Mouse (Mus musculus) left cerebral cortex, adult 11 months (tissue): Measurements from ENCODE around the gene Kcnmb2.
A peak's percentile ranks its signal among the peaks of the same experiment; 100 is the strongest.

ENCODE experiments used
- DNase-seq: peaks from one replicate; pipeline ENCODE4 v3.0.0; 2022; ENCODE audit warnings: low spot score

Gene Kcnmb2

DNA sequence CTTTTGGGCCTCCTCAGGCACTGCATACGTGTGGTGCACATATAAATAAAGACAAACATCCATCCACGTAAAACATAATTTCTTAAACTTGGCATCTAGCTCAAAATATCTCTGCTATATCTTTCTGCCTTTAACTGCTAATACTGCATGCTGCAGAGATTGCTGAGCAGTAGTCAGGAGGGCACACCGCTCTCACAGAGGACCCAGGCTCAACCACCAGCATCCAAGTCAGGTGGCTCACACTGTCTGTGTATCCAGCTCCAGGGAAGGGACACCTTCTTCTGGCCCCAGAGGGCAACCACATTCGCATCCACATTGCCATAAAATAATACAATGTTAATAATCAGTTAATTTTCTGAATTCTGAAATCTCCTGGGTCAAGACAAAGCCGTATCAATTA is 241.9 kb downstream of the Kcnmb2 start:
- DNase-seq = no peak

DNA sequence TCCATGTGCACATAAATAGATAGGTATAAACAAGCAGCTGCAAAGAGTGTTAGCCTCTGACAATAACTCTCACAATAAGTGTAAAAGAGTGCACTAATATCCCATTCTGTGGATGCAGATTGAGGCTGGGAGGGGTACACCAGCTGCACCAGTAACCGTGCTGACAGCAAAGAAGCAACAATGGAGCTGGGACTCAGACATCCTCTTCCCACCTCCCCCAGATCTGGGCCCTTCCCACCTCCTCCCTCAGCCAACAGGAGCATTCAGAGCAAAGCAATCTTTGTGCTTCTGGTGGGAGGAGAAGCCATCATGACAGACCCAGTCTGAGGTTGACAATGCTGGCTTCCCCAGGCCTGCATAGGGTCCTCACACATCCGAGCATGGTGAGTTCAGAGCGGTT is 242.3 kb downstream of the Kcnmb2 start:
- no peak for DNase-seq

DNA sequence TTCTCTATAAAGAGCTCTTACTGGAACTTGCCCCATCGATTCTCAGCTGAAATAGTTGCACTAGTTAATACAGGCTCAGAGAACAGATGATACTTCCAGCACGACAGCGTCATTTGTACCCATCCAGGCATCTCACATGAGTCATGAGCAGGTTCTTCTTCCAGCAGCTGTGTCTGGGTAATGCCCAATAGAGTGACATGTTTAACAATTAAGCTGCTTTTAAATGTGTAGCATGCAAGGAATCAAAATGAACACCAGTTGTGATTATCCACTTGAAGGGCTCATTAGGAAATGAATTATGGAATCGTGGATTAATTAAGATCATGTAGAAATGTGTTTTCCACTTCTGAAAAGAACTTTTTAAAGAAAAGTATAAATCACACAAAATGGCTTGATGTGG is 245.4 kb downstream of the Kcnmb2 start:
- no peak for DNase-seq

DNA sequence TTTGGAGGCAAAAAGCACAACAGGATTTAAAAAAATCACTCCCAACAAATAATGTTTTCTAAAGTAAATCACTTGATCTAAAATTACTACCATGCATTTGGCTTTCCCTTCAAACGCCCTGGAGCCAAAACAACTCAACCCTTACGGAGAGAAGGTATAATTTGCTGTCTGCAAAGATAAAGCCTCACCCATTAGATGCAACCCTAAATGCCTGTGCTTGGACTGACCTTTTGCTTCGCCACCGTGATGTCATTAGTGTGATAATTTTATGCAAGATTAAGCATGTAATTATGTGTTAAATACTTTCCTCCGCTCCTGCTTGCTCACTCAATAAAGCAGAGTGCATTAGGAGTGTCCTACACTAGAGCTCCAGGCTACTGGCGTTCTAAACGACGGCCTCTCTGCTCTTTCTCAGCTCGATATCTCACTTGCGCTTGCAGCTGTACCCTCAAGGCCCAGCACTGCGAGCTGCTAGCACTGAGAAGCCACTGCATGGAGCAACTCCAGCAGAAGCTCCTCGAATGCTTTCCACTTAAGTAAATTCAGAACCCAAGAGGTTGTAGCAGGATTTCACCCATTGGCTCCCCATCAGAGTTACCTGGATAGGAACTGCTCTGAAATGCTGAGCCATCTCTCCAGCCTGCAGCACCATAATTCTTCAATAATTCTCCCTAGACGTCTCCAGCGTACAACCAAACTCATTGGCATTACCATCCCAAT is 247.7 kb downstream of the Kcnmb2 start:
- DNase-seq = no peak

DNA sequence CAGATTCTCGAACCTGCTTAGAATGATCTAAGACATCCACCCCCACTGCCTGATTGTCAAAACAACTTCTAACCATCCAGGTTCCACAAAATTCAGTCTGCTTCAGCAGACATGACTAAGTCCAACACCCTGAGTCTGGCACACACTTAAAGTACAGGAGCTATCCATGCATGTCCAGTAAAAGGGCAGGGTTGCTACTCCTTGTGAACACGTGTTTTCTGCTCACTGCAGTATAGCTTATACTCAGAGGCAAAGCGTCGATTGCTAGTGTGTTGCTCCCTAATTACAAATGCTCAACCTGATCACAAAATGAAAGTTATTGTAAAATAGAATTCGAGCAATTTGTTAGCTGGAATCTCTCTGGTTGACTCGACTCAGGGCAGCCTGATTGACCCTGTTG is 278.2 kb downstream of the Kcnmb2 start:
- DNase-seq = no peak

DNA sequence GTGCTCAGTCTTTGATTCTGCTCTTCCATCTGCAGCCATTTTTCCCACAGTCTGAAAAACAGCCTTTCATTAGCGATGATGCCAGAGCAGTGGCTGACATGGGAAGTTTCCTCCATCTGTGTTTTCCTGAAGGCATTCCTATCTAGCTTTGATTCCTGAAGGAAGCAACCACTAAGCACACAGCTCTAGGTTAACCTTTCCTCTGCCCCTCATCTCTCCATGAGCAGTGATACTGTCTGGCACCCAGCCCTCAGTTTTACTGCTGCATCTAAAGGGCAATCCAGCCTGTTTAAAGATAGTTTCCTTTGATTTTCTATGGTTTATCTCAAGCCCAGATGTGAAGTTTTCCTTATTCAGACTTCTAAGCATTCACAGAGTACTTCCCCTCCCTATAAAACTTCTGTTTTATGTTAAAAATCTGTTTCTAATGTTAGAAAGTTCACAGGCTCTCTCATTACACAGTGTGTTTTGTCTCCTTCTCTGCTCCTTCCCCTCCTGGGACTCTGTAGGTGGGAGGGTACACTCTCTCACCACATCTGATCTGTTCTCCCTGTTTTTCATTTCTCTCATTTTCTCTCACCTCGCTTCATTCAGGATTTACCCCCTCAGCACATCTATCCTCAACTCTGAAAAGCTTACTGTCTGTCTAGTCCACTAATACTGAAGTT is 283.7 kb downstream of the Kcnmb2 start:
- DNase-seq = no peak

DNA sequence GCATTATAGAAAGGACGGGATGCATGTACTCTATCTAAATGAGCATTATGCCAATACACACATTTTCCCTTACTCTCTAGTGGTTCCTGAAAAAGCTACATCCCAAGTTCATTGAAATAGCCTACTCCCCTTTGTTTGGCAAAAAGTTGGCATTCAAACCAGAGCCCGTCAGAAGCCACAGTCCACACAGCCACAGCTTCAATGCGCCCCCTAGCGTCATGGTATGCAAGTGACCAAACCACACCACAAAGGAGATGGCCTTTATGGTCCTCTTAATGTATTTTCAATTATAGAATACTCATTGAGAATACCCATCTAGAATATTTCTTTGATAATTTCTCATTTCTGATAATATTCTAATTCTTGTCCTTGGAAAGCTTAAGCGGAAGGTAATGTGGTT is 286.2 kb downstream of the Kcnmb2 start:
- peak; percentile 6 for DNase-seq

DNA sequence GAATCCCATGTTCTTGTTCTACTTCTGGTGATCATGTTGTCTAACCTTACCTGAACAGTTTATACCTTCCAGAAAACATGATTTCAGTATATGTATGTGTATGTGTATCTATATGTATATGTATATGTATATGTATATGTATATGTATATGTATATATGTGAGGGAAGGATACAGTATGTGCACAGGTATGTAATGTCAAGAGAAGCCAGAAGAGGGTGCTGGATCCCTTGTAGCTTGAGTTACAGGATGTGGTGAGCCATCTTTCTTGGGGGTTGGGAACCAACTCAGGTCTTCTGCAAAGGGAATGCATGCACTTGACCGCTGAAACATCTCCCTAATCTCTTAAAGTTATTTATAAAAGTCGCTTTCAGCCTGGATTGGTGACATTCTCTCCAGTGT is 286.6 kb downstream of the Kcnmb2 start:
- no peak for DNase-seq

DNA sequence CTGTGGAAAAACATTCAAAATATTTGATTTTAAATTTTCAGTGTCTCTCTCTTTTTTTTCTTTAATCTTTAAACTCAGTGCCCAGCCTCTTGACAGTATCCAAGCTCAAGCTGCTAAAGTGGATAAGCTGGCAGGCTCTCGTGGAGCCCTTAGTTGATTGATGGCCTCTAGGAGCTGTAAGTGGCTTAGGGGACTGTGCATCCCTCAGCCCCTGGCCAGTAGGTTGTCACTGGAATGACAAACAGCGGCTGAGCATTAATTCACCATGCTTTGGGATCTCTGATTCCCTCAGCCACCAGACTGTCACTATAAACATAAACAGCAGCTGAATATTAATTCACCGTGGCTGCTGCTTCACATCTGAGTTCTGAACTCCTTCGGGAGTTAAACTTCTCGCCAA is 287.6 kb downstream of the Kcnmb2 start:
- no peak for DNase-seq

DNA sequence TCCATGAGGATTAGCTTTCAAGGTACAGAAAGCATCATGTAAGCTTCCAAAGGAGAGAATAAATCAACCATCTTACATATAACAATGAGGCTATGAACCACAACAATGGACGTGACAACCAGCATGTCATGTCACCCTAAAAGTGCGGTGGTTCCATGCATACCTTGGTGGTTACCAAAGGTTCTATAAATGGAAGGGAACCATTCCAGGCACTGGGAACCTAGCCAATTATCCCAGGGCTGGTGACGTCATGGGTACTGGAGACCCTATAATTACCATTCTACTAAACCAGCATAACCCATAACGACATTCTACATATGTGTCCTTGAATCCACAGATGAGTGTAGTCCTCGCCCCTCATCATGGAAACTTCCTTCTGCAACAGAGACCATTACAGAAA is 291.7 kb downstream of the Kcnmb2 start:
- no peak for DNase-seq

DNA sequence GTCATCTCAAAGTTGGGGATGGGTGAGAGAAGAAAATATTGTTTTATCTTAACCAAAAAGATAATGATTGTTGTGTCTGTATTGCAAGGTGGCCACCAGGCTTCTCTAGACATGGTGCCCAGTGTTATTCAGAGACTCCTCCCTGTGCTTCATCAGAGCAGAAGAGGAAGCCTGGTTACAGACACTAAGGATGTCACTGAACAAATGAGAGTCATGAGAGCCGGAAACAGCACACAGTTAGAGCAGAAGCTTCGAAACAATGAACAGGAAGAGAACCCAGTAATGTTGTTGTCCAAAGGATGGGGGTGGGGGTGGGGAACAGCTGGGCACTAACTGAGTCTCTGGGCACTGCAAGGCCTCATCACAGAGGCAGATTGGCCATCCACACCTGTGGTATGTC is 324.4 kb downstream of the Kcnmb2 start:
- DNase-seq = no peak

DNA sequence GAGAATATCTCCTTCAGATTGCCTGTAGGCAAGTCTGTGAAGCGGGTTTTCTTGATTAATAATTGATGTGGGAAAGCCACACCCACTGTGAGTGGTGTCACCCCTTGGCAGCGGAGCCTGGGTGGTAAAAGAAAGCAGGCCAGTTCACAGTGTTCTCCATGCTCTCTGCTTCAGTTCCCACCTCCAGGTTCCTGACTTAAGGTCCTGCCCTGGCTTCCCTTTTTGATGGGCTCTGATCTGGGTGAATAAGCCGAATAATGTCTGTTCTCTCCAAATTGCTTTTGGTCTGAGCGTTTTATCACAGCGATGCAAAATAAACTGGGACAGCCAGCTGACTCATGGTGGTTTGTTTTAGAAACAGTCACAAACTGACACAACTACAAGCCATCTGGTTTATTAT is 334.5 kb downstream of the Kcnmb2 start:
- no peak for DNase-seq
